Mouse (Mus musculus): ENCODE results near the gene Kank2.

DNA sequence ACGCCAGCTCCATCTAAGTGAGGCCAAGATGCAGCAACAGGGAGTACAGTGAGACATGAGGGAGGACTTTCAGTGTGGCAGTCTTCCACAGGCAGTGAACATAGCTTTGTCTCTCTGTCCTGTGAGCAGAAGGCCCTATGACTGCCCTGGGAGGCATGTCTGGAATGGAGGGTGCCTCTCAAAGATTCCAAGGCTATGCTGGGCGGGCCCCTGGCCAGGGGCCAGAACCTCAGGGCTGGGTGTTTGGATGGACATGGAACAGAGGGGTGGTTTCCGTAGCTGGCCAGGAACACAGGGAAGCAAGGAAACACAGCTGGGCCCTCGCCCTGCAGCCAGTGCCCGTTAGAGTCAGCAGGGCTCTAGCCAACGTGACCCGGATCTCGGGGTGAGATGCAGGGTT is 6.7 kb downstream of the Kank2 start:
- TF ChIP-seq POLR2A (IDR thresholded peaks at IDR 0.05; ENCODE audit: borderline replicate concordance, control insufficient read depth, low read depth, low read length) (no peak), CTCF (IDR thresholded peaks at IDR 0.05; ENCODE audit: control insufficient read depth, insufficient read depth, low read length) (no peak)
